Mouse (Mus musculus) thymus, postnatal 36 days (tissue): ENCODE data around the gene Atp2b1.

Source experiments
- DNase-seq, 2 experiments: peaks; one replicate each; pipeline ENCODE4 v3.0.0; 2022; ENCODE audit warnings: mixed read lengths in 2 of 2

The Atp2b1 gene

DNA sequence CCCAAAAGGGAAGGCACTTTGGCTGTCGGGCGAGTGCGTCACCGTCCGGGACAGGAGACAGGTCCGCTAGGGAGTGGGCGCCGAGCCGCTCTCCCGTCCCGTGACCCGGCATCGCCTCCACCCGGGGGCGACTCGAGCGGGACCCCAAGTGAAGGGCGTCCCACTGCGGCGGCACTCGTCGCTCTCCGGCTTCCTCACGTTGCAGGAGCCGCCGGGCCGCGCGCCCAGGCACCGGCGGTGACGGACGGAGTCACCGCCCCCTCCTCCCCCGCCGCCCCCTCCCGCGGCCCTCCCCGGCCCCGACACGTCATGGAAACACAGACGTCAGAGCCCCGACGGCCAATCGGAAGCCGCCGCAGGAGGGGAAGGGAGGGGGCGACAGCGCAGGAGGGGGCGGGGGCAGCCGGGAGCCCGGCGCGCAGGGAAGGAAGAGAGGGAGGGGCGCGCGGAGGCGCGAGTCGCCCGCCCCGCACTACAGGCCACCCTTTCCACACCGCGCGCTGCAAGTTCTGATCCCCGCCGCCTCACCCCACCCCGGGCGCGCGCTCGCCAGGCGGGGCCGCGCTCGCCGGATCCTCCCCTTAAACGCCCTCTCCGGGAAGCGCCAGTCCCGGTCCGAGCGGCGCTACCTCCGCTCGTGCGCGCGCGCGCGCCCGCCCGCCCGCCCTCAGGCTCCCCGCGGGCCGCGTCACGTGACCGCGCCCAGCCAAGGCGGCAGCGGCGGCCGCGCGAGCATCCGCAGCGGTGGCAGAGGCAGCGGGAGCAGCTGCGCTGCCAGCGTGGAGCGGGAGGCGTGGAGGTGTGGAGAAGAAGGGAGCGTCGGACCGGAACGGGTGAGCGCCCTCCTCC is at the start of gene Atp2b1:
Atp2b1 (plus strand) TSS at position 446 of the 849 bp plus-strand sequence.
- DNase-seq, result peak; percentile 93 to 97

DNA sequence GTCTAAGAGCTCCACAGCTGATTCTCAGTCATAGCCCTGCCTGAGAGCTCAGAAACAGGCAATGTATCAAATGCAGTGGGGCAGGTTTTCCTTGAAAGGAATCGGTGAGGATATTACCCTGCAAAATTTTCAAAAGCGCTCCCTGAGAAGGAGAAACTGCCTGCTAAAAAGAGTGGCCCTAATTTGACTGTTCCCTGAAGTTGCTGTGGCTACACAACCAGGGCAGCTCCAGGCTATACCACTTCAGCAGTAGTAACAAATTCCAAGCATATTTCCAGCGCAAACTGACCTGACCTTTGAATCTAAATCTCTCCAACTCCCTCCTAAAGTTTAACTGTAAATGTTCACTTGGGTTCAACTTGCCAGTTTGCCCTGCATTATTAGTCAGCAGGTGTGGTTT is 49.4 kb upstream of the Atp2b1 start:
- DNase-seq, result no peak

DNA sequence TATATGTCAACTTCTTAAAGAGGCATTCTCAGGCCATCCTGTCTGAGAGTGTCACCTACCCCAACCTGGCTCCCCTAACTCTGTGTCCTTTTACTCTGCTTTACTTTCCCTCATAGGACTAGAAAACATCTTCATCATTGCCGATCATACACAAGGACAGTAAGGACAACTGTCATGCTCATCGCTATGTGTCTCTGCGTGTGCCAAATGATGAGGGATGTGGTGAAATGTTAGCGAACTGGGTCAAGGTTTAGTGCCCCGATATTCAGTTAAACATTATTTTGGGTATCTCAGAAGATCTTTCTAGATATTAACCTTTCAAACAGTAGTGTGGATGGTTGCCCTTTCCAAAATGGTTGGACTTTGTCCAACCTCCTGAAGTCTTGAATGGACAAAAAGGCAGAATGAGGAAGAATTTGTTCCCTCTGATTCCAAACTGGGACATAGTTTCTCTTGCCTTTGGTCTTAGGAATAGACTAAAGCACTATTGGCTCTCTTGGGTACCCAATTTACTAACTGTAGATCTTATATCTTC is 47.3 kb upstream of the Atp2b1 start:
- no peak for DNase-seq

DNA sequence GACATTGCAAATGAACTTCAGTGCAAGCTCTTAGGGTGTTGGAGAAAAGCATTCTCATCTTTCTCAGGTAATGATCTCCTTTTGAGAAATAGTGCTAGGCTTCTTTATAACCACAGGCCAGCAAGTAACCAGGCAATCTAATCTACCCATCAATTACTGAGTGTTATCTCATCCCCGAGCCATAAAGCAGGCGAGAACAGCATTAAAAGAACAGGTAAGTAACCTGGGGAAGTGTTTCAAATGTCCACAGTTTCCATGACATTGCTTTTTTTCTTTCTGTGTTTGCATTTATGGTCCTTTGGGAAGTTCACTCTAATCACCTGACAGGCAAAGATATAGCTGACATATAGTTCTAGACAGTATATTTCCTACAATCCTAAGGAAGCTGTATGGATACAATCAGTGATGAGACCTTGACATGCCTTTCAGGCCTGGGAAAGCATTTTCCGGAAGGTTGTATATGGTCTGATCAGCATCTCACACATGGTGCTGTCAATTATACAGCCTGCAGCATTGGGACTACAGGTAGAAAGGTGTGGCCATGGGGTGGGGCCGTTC is 45.8 kb upstream of the Atp2b1 start:
- DNase-seq, result no peak

DNA sequence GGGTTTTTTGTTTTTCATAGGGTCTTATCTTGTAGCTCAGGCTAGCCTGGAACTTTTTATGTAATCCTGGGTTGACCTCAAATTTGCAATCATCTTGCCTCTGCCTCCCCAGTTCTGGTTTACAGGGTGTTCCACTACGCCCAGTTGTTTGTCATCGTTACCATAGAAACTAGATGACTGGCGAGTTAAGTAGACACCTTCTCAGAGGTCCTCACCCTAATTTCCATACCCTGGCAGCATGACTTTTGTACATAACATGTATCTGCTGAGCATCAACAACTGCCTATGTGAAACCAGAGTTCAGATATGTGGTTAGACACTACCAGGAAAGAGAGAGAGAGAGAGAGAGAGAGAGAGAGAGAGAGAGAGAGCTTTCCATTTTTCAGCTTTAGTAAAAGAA is 36.4 kb upstream of the Atp2b1 start:
- no peak for DNase-seq

DNA sequence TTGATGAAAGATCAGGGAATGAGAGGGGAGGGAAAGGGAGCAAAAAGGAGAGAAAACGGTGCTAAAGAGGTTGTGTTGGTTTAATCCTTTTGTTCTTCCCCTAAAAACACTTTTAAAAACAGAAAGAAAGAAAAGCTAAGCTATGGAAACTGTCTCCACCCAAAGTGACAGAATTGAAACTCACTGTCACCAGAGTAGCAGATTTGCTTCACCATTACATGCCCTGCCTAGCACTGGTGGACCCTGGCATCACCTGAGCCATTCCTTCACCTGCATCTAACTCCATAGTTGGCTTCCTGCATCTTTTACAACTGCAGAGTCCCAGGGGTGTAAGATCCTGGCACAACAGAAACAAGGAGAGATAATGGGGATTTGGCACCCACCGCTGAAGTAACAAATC is 35.6 kb upstream of the Atp2b1 start:
- DNase-seq, result no peak

DNA sequence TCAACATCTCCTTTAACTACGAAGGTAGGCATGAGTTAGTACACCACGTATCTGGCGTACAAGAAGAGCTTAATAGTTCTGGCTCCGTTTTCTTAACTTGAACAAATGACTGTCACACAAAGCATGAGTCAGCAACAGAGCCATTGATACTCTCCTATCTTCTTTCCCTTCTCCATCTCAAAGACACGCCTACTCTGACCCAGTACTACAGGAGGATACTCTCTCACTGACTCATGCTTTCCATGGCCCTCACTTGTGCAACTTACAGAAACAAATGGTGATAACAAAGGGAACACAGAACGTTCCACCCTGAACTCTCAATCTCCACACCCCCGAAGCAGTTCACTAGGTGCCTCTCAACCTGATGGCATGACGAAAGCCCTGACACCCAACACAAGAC is 34.1 kb upstream of the Atp2b1 start:
- no peak for DNase-seq

DNA sequence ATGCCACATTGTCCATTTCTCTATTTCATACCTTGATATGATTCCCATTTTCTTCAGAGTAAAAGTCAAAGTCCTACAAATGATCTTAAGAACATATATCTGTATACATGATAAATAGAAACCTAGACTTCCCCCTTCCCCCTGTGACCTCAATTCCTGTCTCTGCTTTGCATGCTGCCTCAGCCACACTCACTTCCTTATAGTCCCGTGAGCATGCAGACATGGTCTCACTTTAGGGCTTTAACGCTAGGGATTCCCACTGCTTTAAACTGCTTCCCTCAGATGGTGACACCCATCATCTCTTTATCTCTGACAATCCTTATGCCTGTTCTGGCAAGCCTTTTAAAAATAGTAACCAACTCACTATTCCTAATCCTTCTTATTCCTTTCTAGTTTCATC is 33.5 kb upstream of the Atp2b1 start:
- DNase-seq, result no peak

DNA sequence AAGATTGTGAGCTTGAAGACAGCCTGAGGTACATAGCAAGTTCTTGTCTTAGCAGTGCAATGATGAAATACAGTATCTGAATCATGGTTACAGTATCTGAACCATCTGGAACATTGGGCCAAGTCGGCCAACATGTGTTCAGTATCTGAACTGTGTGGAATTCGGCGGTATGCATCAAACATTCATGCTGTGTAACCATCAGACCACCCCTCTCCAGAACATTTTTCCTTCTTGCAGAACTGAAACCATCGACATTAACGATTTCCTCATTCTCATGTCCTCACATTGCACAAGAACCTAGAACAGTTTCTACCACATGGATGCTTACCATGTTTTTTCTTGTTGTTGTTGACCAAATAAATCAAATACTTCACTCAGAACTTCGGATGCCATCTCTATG is 32.7 kb upstream of the Atp2b1 start:
- DNase-seq, result no peak

DNA sequence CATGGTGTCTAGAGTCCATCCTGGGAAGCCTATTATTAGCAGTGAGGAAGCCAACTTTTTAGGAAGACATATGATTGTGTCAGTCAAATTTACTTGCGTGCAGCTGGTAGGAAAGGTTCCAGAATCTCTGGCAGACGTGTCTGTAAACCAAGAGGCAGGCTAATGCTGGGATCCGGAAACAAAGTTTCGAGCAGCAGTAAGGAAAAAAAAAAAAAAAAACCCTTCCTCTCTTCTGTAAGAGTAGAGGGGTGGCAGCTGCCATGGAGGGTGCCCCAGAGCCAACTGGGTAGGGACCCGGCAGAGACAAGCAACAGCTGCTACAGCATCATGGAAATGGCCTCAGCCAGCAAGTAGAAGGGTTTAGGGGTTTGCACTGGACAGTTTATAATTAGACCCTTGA is 31.6 kb upstream of the Atp2b1 start:
- no peak for DNase-seq

DNA sequence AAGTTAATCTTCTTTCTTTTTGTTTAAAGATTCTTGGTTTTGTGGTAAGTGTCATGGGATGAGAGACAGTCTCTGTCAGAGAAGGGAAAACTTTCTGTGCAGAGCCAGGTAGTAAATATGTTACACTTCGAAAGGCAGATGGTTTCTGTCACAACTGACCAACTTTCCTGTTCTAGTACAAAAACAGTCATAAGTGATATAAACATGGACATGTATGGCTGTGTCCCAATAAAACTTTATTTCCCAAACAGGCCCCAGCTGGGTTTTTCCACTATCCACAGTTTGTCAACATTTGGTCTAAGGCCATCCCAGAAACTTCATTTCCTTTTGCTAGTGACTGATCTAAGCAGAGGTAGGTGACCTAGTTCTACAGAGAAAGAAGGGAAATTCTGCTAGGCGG is 29.8 kb upstream of the Atp2b1 start:
- no peak for DNase-seq

DNA sequence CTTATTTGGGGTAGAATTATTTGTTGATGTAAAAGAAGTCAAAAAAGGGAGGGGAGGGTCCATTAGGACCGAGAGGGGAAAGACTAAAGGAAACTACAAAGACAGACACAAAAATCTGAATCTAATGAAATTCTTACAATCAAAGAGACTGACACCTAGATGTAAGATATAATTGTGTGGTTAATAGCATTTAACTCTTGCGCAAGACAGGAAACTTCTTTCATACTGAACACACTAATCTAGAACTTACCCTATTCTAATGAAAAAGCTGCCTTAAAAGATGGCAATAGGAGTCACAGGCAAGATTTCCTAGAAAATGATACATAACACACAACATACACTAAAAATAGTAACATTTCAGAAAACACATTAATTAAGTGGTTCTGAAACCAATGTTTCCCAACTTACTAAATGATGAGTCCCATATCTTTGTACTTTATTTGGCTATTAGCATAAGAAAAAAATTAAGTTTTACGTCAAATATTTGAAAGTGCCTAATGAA is 27.4 kb upstream of the Atp2b1 start:
- DNase-seq, result no peak

DNA sequence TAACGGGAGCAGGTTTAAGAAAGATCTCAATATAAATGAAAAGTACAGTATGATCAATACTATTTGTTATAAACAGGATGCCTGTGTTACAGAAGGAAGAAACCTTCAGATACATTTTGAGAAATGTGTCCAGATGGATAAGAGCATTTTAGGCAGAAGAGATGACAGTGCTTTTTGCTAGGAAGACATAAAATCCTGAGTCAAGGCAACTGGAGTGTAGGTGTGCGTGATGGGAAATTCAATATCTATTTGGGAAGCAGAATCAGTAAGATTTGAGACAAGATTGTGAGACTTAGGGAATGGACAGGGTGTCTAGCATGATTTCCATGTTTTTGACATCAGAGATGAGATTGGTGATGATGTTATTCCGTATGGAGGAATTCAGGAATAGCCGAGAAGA is 22.8 kb upstream of the Atp2b1 start:
- no peak for DNase-seq

DNA sequence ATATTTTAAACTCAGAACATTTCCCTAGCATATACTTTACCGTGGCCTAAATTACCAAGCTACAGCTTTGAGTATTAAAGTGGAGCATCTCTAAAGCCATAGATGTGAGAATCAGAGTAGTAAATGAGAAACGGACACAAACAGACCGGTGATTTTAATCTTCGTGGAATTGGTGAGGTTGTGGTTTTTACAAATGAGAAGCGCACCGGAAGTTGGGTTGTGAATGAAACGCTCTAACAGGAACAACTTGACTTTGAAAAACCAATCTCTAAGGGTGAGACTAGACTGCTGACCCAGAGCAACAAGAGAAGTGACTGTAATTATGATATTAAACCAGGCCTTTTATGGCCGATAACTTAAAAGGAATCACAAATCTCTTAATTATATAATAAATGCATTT is 16.7 kb upstream of the Atp2b1 start:
- DNase-seq, result no peak

DNA sequence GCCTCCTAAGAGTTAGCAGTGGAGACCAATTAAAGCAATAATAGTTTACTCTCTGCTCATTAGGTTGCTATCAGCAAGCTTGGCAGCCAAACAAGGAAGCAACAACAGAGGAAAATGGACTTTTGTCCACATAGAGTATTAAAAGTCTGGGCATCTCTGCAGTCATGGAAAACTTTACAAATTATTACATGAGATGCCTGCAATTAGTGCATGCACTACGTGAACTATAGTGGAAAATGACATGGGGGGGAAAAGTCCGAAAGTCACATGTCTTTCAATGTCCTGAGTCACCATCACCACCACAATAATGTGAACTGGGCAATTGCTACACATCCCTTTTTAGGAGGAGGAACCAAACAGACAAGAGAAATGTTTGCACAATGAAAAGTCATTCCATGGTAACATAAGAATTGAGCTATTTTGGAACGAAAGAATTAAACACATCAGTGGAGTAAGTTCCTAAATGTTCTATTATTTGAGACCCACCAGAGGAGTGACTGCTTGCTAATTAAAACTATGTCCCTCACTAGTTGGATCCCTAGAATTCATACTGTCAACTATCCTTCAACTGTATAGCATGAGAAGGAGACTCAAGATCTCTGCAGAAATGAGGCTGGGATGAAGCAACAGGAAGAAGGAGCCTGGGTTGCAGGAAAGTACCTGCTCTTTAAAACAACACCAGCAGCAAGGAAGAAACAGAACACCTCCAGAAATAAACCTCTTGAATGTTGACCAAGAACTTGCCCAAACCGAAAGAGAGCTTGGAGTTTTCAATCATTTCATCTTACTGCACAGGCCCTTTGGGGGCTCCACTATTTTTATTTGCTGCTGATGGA is 16.1 kb upstream of the Atp2b1 start:
- DNase-seq, result no peak

DNA sequence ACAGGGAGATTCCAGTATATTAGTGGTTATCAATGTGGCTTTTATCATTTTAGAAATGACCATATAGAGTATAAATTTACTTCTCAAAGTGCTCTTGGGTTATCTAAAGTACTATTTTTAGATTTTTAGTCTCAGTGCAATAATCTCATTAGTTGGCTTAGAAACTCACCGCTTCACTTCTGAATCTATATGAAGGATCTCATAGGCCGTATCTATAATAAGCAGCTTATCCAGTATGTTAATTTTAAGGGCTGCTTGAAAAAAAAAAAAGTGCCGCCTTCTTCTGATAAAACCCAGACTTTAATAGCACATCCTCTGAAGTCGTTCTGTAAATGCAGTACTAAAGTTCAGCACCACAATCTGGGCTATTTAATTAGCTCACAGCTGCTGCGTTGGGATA is 12.7 kb upstream of the Atp2b1 start:
- no peak for DNase-seq

DNA sequence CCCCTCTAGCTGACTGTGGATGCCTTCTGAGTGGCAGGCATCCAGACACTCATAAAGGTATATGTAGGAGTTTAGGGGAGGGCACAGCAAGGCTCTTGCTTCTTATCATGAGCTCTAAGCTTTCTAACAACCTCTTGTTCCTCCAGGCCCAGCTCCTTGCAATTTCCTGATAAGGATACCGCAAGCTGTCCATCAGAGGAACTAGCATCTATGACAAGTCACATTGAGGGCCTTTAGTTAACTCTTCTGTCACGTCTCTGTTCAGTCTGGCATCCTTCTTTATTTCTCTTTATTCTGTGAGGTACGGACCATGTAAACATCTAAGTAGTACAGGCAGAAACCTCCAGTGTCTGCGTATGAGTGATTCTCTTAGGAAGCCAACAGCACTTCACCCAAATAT is 8.2 kb upstream of the Atp2b1 start:
- DNase-seq, result no peak

DNA sequence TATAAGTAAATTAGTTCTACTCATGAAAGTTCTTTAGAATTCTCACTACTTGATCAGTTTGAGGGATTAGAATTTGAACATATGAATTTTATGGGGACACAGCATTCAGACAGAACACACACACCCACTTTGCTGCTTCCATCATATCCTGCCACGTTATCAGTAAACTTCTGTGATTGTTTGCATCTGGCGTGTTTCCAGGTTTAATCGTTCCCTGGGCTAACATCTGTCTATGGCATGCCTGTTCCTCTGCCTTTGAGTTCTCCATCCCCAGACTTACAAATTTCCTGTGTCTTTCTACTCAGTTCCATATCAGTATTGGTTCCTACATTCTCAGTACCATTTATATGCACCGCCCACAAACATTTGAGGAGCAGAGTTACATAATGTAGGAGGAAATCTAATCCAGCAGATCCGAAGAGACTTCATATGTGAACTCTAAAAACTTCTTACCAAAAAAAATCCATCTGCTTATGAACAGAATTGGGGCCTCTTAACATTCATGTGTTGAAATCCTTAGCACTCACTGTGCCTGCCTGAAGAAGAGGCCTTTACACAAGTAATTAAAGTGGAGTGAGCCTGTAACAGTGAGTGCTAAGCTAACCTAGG is 7.2 kb upstream of the Atp2b1 start:
- no peak for DNase-seq

DNA sequence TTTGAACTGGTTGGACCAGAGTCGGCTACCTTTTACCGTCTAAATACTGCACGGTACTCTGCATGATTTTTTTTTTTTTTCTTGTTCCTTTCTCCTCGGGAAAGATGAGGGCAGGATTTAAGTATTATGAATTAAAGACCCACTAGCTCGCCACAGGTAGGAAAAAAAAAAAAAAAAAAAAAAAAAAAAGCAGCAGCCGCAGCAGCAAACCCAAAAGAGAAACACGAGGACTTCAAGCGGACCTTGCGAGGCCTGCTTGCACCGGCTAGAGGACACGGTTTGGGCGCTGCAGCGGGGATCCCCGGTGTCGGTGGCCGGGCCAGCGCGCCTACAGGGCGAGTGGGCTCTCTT is 621 bp upstream of the Atp2b1 start:
- DNase-seq, result no peak

DNA sequence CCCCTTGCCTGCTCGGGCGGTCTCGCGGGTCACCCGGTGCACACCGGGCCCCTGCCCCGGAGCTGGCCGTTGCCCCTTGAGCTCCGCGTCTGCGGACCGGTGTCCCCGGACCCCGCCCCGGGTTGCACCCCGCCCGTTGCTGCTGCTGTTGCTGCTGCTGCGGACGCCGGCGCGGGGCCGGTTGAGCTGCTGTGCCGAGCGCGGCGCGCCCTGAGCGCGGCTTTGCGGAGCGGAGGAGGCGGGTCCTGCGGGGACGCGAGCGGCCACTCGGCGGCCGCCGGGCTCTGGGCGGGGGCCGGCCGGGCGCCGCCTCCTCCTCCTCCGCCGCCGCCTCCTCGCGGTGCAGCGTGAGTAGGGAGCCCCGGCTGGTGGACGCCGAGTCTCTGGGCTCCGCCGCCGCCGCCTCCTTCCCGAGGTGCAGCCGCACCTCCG is 620 bp downstream of the Atp2b1 start:
- no peak for DNase-seq

DNA sequence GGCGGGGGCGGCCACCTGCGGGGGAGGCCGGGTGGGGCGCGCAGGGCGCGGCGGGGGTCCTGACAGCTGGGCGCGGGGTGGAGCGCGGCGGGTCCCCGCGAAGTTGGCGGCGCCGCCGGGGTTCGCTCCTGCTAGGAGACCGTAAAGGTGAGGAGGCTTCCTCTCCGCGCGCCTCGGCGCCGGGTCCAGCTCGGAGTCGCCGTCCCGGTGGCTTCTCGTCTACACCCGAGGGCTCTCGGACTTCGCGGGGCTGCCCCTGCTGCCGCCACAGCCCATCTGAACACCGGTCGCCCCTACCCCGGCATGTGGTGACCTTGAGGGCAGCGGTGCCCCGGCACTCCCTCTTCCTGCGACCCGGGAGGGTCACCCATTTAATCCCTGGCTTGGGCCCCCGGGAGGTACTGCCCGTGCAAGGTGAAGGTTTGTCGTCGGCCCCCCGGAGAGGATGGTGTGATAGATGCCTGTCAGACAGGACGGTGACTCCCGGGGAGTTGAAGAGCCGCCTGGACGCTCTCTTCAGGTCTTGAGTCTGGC is 1.3 kb downstream of the Atp2b1 start:
- peak; percentile 56 to 71 for DNase-seq

DNA sequence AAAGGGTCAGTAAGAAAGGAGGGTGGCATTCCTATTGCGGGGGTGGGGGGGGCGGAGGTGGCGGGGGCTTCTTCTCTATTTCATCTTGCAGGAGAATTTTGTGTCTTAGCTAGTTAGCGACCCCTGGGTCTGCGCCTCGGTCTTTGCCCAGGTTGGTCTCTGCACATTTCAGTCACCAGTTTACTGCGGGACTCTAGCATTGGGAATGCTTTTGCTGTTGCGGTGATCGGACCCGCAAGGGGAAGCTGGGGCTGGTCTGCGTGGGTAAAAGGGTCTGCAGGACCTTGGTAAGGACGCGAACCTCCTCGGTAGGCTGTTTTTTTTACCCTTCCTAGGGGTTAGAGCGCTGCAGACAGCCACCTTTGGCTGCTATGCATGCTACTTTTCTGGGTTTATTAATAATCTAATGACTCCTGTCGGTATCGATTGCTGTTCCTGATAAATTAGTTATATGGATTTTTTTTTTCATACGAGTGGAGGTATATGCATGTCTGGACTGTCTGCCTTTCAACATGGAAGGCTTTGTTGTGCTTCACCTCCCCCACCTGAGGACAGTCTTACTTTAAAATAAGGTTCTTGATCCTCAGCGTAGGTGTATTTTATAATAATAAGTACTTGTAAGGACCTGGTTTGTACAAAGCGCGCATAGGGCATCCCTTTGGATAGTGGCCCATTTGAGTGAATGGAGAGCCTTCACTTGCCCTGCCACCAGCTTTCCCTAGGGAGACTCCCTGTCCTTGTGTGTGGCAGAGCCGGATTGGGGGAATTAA is 2.0 kb downstream of the Atp2b1 start:
- peak; percentile 33 to 38 for DNase-seq
